Mouse (Mus musculus) brain, embryonic 14.5 days (tissue): ENCODE results near the gene Gzmg. TPM values are rescaled to one million over a fixed set of nuclear protein-coding genes. Genes with fewer than 3 reads are reported as not detected.
"Not testable (repeated sequence)": the region's sequence is repeated elsewhere in the genome, so short reads cannot be mapped to it uniquely, and the experiment has no call there.

Source experiments
- DNase-seq: peaks from one replicate; pipeline ENCODE4 v3.0.0-alpha.2; 2011; ENCODE audit warnings: low read depth
- CTCF ChIP-seq: fragments of 200-500 bp; IDR thresholded peaks from 2 replicates; pipeline ENCODE4 v1.5.1; 2012; ENCODE audit warnings: inconsistent platforms, mild to moderate bottlenecking, moderate library complexity, borderline replicate concordance; ENCODE audit not compliant: insufficient read depth, insufficient read length; ENCODE audit errors: extremely low read depth
- POLR2A ChIP-seq: fragments of 200-500 bp; IDR thresholded peaks from 2 replicates; pipeline ENCODE4 v1.6.1; 2012; ENCODE audit warnings: mild to moderate bottlenecking, inconsistent platforms, borderline replicate concordance; ENCODE audit not compliant: poor library complexity, insufficient read depth, insufficient read length, severe bottlenecking; ENCODE audit errors: extremely low read depth
- polyA plus RNA-seq: library from polyadenylated mRNA; depleted of rRNA; stranded (reverse); fragments of >200 nt; gene quantifications from 2 replicates; pipeline ENCODE4 v1.2.3, GENCODE M21; 2012; rRNA removed

Gzmg gene
- polyA plus RNA-seq, result 0.15 TPM in 1 of 2 replicates, not detected in the other

GRCm38 (mm10) chr14:56159479-56159878 lies at the start of gene Gzmg:
Gene Gzmg, minus strand, starts transcription at chr14:56159579.
- not testable (repeated sequence) for DNase-seq

GRCm38 (mm10) chr14:56205613-56206012 lies 46.2 kb upstream of the Gzmg start:
- TF ChIP-seq CTCF, result no peak
- TF ChIP-seq POLR2A, result no peak
- no peak for DNase-seq

- peak; percentile 56 for TF ChIP-seq CTCF
- peak; percentile 38 for DNase-seq
Measured at GRCm38 (mm10) chr14:56205021-56205420, 45.6 kb upstream of the Gzmg start.

- TF ChIP-seq POLR2A, result no peak
- TF ChIP-seq CTCF, result peak; percentile 81; the same call in 1 of the 2 replicates
- peak; percentile 55 for DNase-seq
Measured at GRCm38 (mm10) chr14:56203975-56204374, 44.6 kb upstream of the Gzmg start.

GRCm38 (mm10) chr14:56186946-56187345 lies 27.6 kb upstream of the Gzmg start:
- TF ChIP-seq POLR2A (no peak), CTCF (no peak)
- no peak for DNase-seq

- no peak for DNase-seq
- TF ChIP-seq CTCF (no peak), POLR2A (no peak)
Measured at GRCm38 (mm10) chr14:56186521-56186920, 27.1 kb upstream of the Gzmg start.

- peak; percentile 68 for TF ChIP-seq CTCF
- peak; percentile 55 for DNase-seq
Measured at GRCm38 (mm10) chr14:56177651-56178050, 18.3 kb upstream of the Gzmg start.

GRCm38 (mm10) chr14:56174499-56174898 lies 15.1 kb upstream of the Gzmg start, which contains the start of gene Gzmn:
Gene Gzmn, minus strand, starts transcription at chr14:56174599.
- TF ChIP-seq CTCF, result no peak
- TF ChIP-seq POLR2A, result no peak
- no peak for DNase-seq

GRCm38 (mm10) chr14:56173396-56173795 lies 14.0 kb upstream of the Gzmg start:
- DNase-seq, result no peak
- no peak for TF ChIP-seq POLR2A
- no peak for TF ChIP-seq CTCF

GRCm38 (mm10) chr14:56172744-56173143 lies 13.4 kb upstream of the Gzmg start:
- DNase-seq, result no peak
- TF ChIP-seq POLR2A, result no peak
- TF ChIP-seq CTCF, result no peak

GRCm38 (mm10) chr14:56168009-56168408 lies 8.6 kb upstream of the Gzmg start:
- no peak for TF ChIP-seq POLR2A
- TF ChIP-seq CTCF, result no peak
- DNase-seq, result no peak

GRCm38 (mm10) chr14:56162109-56162508 lies 2.7 kb upstream of the Gzmg start:
- TF ChIP-seq CTCF, result no peak
- TF ChIP-seq POLR2A, result no peak
- peak; percentile 1 for DNase-seq

GRCm38 (mm10) chr14:56155340-56155739 lies 4.0 kb downstream of the Gzmg start:
- no peak for DNase-seq
- TF ChIP-seq CTCF, result peak; percentile 29; the same call in 1 of the 2 replicates
- TF ChIP-seq POLR2A, result no peak

- DNase-seq, result peak; percentile 16
Measured at GRCm38 (mm10) chr14:56133675-56134074, 25.7 kb downstream of the Gzmg start.

- DNase-seq, result not testable (repeated sequence)
Measured at GRCm38 (mm10) chr14:56132508-56132907, 26.9 kb downstream of the Gzmg start, which contains the start of gene Gzmd. Gene Gzmd, minus strand, starts transcription at chr14:56132608.
